Mouse (Mus musculus) hindbrain, embryonic 16.5 days (tissue): ENCODE results near the gene Dph2. TPM values are rescaled to one million over a fixed set of nuclear protein-coding genes. Genes with fewer than 3 reads are reported as not detected.

Source experiments
- ATAC-seq: fragments of 200-750 bp; cut with Nextera tagmentation; 2 replicates; pipeline ENCODE4 v1.8.0; 2017; ENCODE audit warnings: moderate TSS enrichment, moderate library complexity
- H3K27ac ChIP-seq: fragments of 300-500 bp; sonication (generic); 2 replicates; pipeline ENCODE4 v1.5.1; 2014; ENCODE audit warnings: low read depth, mild to moderate bottlenecking, control low read depth, low read length, moderate library complexity
- H3K27me3 ChIP-seq: fragments of 300-500 bp; sonication (generic); replicated peaks from 2 replicates; pipeline ENCODE4 v1.6.1; 2014; ENCODE audit warnings: low read length; ENCODE audit not compliant: control insufficient read depth, insufficient read depth
- H3K36me3 ChIP-seq: fragments of 300-500 bp; sonication (generic); 2 replicates; pipeline ENCODE4 v1.6.1; 2014; ENCODE audit warnings: mild to moderate bottlenecking, low read length, moderate library complexity, mixed read lengths; ENCODE audit not compliant: control insufficient read depth, insufficient read depth
- H3K4me1 ChIP-seq: fragments of 300-500 bp; sonication (generic); 2 replicates; pipeline ENCODE4 v1.6.1; 2014; ENCODE audit warnings: low read depth, low read length; ENCODE audit not compliant: control insufficient read depth, insufficient read depth
- H3K4me2 ChIP-seq: fragments of 300-500 bp; sonication (generic); 2 replicates; pipeline ENCODE4 v1.6.1; 2014; ENCODE audit warnings: mild to moderate bottlenecking, low read length, control low read depth, moderate library complexity
- H3K4me3 ChIP-seq: fragments of 300-500 bp; sonication (generic); 2 replicates; pipeline ENCODE4 v1.5.1; 2014; ENCODE audit warnings: mild to moderate bottlenecking, low read length, control low read depth, moderate library complexity
- H3K9ac ChIP-seq: fragments of 300-500 bp; sonication (generic); 2 replicates; pipeline ENCODE4 v1.6.1; 2014; ENCODE audit warnings: low read depth, mild to moderate bottlenecking, control low read depth, low read length, moderate library complexity
- H3K9me3 ChIP-seq: fragments of 300-500 bp; sonication (generic); 2 replicates; pipeline ENCODE4 v1.6.1; 2014; ENCODE audit warnings: mild to moderate bottlenecking, low read length, moderate library complexity; ENCODE audit not compliant: control insufficient read depth
- WGBS: fragments of 180-500 bp; shearing (Covaris S2); extraction: QIAGEN DNeasy Blood & Tissue Kit; methylation state at CpG from one replicate; pipeline ENCODE4 v1.1.7; 2014; 5-methylcytosine and 5-hydroxymethylcytosine counted together
- polyA plus RNA-seq: library from polyadenylated mRNA; unstranded; fragments of >200 nt; fragmentation: Nextera tagmentation; extraction: Ambion mirVana; gene quantifications from 2 replicates; pipeline ENCODE4 v1.2.1, GENCODE M21; 2015

Dph2 gene
- polyA plus RNA-seq, 1 experiment from 2014 or later: 21.8 TPM

DNA sequence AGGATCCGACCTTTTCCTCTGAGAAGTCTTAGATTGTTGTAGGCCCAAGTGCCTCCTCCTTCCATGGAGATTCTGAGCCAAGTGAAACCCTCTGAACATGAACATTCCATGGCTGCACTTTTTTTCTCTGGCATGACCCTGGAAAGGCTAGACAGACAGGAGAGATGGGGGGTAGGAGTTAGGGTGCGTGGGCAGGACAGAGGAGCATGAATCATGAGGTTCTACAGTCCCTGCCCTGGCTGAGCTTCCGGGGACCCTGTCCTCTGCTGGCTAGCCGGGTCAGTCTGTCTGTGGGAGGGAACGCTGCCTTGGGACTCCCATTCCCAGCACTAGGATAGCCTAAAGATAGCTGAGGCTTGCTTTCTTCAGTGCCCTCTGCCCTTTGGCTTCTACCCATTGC lies 47.4 kb downstream of the Dph2 start:
- ATAC-seq: no peak
- H3K4me1 ChIP-seq: peaks cover 7% of the 10 kb centered on the region
- H3K27me3 ChIP-seq: no peaks in the 10 kb centered on the region
- H3K4me2 ChIP-seq: no peak overlapping the region
- H3K4me3 ChIP-seq: no peak overlapping the region
- 91% methylated on average over 5 of the region's 5 CpGs for WGBS
- H3K36me3 ChIP-seq: no peaks in the 10 kb centered on the region
- H3K9ac ChIP-seq: no peak overlapping the region
- no peak overlapping the region for H3K27ac ChIP-seq
- no peaks in the 10 kb centered on the region for H3K9me3 ChIP-seq

DNA sequence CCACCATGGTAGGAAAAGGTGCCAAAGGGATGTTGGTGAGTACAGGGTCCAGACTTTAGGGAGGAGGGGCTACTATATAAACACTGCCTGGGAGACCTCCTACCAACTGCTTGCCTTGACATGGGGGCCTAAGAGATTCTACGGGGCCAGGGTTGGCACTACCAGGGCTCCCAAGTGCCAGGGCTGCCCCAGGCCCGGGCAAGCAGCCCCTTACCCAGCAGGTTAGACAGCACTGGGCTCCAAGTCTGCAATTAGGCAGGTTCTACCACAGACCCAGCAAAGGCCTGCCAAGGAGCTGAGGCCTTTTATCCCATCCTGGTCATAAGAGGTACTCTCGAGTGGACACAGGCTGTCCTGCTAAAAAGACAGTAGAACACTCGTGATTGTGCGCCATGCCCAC lies 48.7 kb downstream of the Dph2 start:
- Histone ChIP-seq H3K9ac (no peak overlapping the region), H3K36me3 (no peaks in the 10 kb centered on the region), H3K4me2 (no peak overlapping the region), H3K4me1 (no peaks in the 10 kb centered on the region; the same call in 1 of the 2 replicates), H3K27ac (no peak overlapping the region), H3K27me3 (no peaks in the 10 kb centered on the region), H3K9me3 (no peaks in the 10 kb centered on the region), H3K4me3 (no peak overlapping the region)
- ATAC-seq: no peak
- WGBS: 72% methylated on average over 5 of the region's 5 CpGs

GRCm38 (mm10) chr4:117841566-117841965 lies 50.3 kb downstream of the Dph2 start:
- Histone ChIP-seq H3K4me1 (no peaks in the 10 kb centered on the region), H3K36me3 (no peaks in the 10 kb centered on the region), H3K9me3 (no peaks in the 10 kb centered on the region), H3K4me2 (no peak overlapping the region), H3K4me3 (no peak overlapping the region), H3K27me3 (no peaks in the 10 kb centered on the region), H3K9ac (no peak overlapping the region), H3K27ac (no peak overlapping the region)
- ATAC-seq: no peak
- 89% methylated on average over 3 of the region's 3 CpGs for WGBS

DNA sequence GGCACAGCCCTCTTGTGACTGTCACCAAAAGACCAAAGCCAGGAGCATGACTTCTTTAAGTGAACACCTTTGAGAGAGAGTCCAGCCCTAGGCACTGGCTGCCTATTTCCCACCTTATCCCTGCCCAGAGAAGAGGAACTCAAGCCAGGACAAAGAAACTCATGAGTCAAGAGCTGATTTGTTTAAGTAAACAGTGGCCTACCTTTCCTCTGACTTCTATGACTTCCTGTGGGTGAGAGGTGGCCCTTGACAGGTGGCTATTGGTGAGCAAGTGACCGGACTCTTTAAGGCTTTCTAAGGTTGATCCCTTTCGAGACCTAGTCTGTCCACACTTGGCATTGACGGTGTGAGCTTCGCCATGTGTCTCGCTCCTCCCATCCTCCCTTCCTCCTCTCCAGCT lies 51.0 kb downstream of the Dph2 start:
- WGBS: 95% methylated on average over 5 of the region's 5 CpGs
- Histone ChIP-seq H3K4me3 (no peak overlapping the region), H3K4me1 (no peaks in the 10 kb centered on the region), H3K4me2 (no peak overlapping the region), H3K9ac (no peak overlapping the region), H3K27me3 (no peaks in the 10 kb centered on the region), H3K9me3 (no peaks in the 10 kb centered on the region), H3K36me3 (no peaks in the 10 kb centered on the region), H3K27ac (no peak overlapping the region)
- no peak for ATAC-seq

GRCm38 (mm10) chr4:117839366-117839765 lies 52.5 kb downstream of the Dph2 start:
- no peak overlapping the region for H3K9ac ChIP-seq

More at GRCm38 (mm10) chr4:117839366-117839765, 52.5 kb downstream of the Dph2 start:
- H3K27me3 ChIP-seq: no peaks in the 10 kb centered on the region
- 82% methylated on average over 6 of the region's 6 CpGs for WGBS
- H3K9me3 ChIP-seq: no peaks in the 10 kb centered on the region
- H3K27ac ChIP-seq: no peak overlapping the region
- peaks cover 6% of the 10 kb centered on the region for H3K4me1 ChIP-seq
- H3K36me3 ChIP-seq: no peaks in the 10 kb centered on the region
- no peak overlapping the region for H3K4me3 ChIP-seq
- ATAC-seq: no peak
- H3K4me2 ChIP-seq: no peak overlapping the region

Other genes with a start within 250 kb of the Dph2 start
- 77.7 and 80.5 TPM in 2 replicates for gene Dmap1, start 209.8 kb downstream of the Dph2 start, polyA plus RNA-seq
- gene Gm12845, start 167.6 kb downstream of the Dph2 start, polyA plus RNA-seq: not detected in 2 replicates
- gene Klf17, start 126.4 kb downstream of the Dph2 start, polyA plus RNA-seq: not detected in 2 replicates
- gene Slc6a9, start 57.5 kb downstream of the Dph2 start, polyA plus RNA-seq: 55.3 and 63.8 TPM in 2 replicates
- 2.1 and 2.2 TPM in 2 replicates for gene Ccdc24, start 19.5 kb downstream of the Dph2 start, polyA plus RNA-seq
- 64.4 and 65.6 TPM in 2 replicates for gene B4galt2, start 8.5 kb downstream of the Dph2 start, polyA plus RNA-seq
- 631 and 701 TPM in 2 replicates for gene Atp6v0b, start 4.7 kb downstream of the Dph2 start, polyA plus RNA-seq
- gene Ipo13, start 23.0 kb upstream of the Dph2 start, polyA plus RNA-seq: 63.1 and 76.2 TPM in 2 replicates
- gene Artn, start 37.7 kb upstream of the Dph2 start, polyA plus RNA-seq: 0.90 and 1.2 TPM in 2 replicates
- gene St3gal3, start 242.9 kb upstream of the Dph2 start, polyA plus RNA-seq: 13.1 and 13.6 TPM in 2 replicates